Mouse (Mus musculus): ENCODE measurements at regions not wholly inside any gene's neighbourhood (a gene's known extent, or its start where the extent isn't known, plus 50 kb on each side); places are given as distances from the start of the nearest gene placed in this dataset.
"Not testable (repeated sequence)": the region's sequence is repeated elsewhere in the genome, so short reads cannot be mapped to it uniquely, and the experiment has no call there.

GRCm38 (mm10) chr10:33715701-33716250 lies 70.7 kb downstream of the Sult3a2 start:
- in situ Hi-C loops (cut with MboI, MseI): loop anchor here in 1 of 2 experiments (10.0 kb wide), 1 partner anchor 1791 kb away; no protein-coding TSS in a partner anchor

- in situ Hi-C loops (cut with MboI, MseI): not testable (repeated sequence)
These were observed 77.8 kb downstream of the Sult3a2 start for GRCm38 (mm10) chr10:33708656-33709055.

- in situ Hi-C loops (cut with MboI, MseI): loop anchor here in 1 of 2 experiments (5.0 kb wide), 1 partner anchor 947 kb away; no protein-coding TSS in a partner anchor
These were observed 79.7 kb upstream of the Clvs2 start for GRCm38 (mm10) chr10:33704245-33704644.

- in situ Hi-C loops (cut with MboI, MseI): loop anchor here in 1 of 2 experiments (5.0 kb wide), 1 partner anchor 946 kb away; no protein-coding TSS in a partner anchor
These were observed 78.9 kb upstream of the Clvs2 start for GRCm38 (mm10) chr10:33703420-33703819.

All from T-helper 17 cell (primary cell).